Mouse (Mus musculus) kidney, embryonic 14.5 days (tissue): ENCODE measurements around the gene Abraxas2. TPM values are rescaled to one million over a fixed set of nuclear protein-coding genes. Genes with fewer than 3 reads are reported as not detected.

Experiments
- ATAC-seq: fragments of 200-750 bp; cut with Nextera tagmentation; 2 replicates; pipeline ENCODE4 v1.8.0; 2017; ENCODE audit warnings: moderate number of reproducible peaks, mild to moderate bottlenecking, moderate TSS enrichment, moderate library complexity; ENCODE audit not compliant: low FRiP score, low TSS enrichment
- H3K27ac ChIP-seq: fragments of 300-500 bp; sonication (generic); 2 replicates; pipeline ENCODE4 v1.5.1; 2014; ENCODE audit warnings: low read depth, mild to moderate bottlenecking, low read length, moderate library complexity, mixed read lengths
- H3K27me3 ChIP-seq: fragments of 300-500 bp; sonication (generic); 2 replicates; pipeline ENCODE4 v1.6.1; 2014; ENCODE audit warnings: mild to moderate bottlenecking, low read length; ENCODE audit not compliant: control insufficient read depth, insufficient read depth
- H3K36me3 ChIP-seq: fragments of 300-500 bp; sonication (generic); 2 replicates; pipeline ENCODE4 v1.6.1; 2014; ENCODE audit warnings: low read length, mixed read lengths; ENCODE audit not compliant: control insufficient read depth, insufficient read depth
- H3K4me1 ChIP-seq: fragments of 300-500 bp; sonication (generic); 2 replicates; pipeline ENCODE4 v1.6.1; 2014; ENCODE audit warnings: low read length, mixed read lengths; ENCODE audit not compliant: control insufficient read depth, insufficient read depth
- H3K4me2 ChIP-seq: fragments of 300-500 bp; sonication (generic); replicated peaks from 2 replicates; pipeline ENCODE4 v1.6.1; 2014; ENCODE audit warnings: low read depth, mild to moderate bottlenecking, low read length
- H3K4me3 ChIP-seq: fragments of 300-500 bp; sonication (generic); 2 replicates; pipeline ENCODE4 v1.5.1; 2014; ENCODE audit warnings: mild to moderate bottlenecking, low read length
- H3K9ac ChIP-seq: fragments of 300-500 bp; sonication (generic); 2 replicates; pipeline ENCODE4 v1.6.1; 2014; ENCODE audit warnings: low read depth, mild to moderate bottlenecking, low read length, moderate library complexity
- H3K9me3 ChIP-seq: fragments of 300-500 bp; sonication (generic); 2 replicates; pipeline ENCODE4 v1.6.1; 2016; ENCODE audit warnings: low read length; ENCODE audit not compliant: control insufficient read depth
- WGBS: fragments of 180-500 bp; shearing (Covaris S2); extraction: QIAGEN DNeasy Blood & Tissue Kit; methylation state at CpG from one replicate; pipeline ENCODE4 v1.1.7; 2014; 5-methylcytosine and 5-hydroxymethylcytosine counted together
- polyA plus RNA-seq: library from polyadenylated mRNA; unstranded; fragments of >200 nt; fragmentation: Nextera tagmentation; extraction: Ambion mirVana; gene quantifications from 2 replicates; pipeline ENCODE4 v1.2.1, GENCODE M21; 2014

The Abraxas2 gene
- polyA plus RNA-seq, 1 experiment from 2014 or later: 50.0 TPM

- H3K27me3 ChIP-seq: no peaks in the 10 kb centered on the region
- H3K9me3 ChIP-seq: no peaks in the 10 kb centered on the region
- H3K4me3 ChIP-seq: no peak overlapping the region
- no peak overlapping the region for H3K27ac ChIP-seq
- peaks cover 7% of the 10 kb centered on the region for H3K4me1 ChIP-seq
- 82% methylated on average over 1 of the region's 1 CpGs for WGBS
- ATAC-seq: no peak
- H3K9ac ChIP-seq: no peak overlapping the region
- no peak overlapping the region for H3K4me2 ChIP-seq
- H3K36me3 ChIP-seq: no peaks in the 10 kb centered on the region
Observed at GRCm38 (mm10) chr7:132933331-132933730, 74.3 kb downstream of the Abraxas2 start.

Other genes starting within 250 kb of the Abraxas2 start
- 24.5 and 27.1 TPM in 2 replicates for gene Lhpp, start 248.6 kb upstream of the Abraxas2 start, polyA plus RNA-seq
- gene Fam53b, start 45.3 kb upstream of the Abraxas2 start, polyA plus RNA-seq: 17.0 and 22.1 TPM in 2 replicates
- gene Eef1akmt2, start 6.6 kb upstream of the Abraxas2 start, polyA plus RNA-seq: 72.4 and 101 TPM in 2 replicates
- gene Zranb1, start 71.9 kb downstream of the Abraxas2 start, polyA plus RNA-seq: 18.0 and 20.0 TPM in 2 replicates